Mouse (Mus musculus): Measurements from ENCODE around the gene Me1. TPM values are rescaled to one million over a fixed set of nuclear protein-coding genes. Genes with fewer than 3 reads are reported as not detected.

The Me1 gene
- polyA plus RNA-seq, 1 experiment from 2014 or later, result 17.3 TPM

DNA sequence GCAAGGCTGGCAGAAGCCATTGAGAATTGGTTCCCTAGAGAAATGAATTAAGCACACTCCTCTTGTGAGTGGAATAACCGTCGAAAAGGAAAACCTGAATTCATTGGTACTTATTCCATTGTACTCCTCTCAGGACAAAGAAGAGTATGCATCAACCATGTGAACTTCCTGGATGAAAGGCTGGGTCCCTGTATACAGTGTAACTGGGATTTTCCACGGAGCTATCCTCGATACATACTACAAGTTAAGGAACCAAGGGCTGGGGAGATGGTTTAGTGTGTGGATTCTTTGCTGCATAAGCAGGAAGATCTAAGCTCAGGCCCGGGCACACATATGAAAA, 30.6 kb upstream of the Me1 start:
- Histone ChIP-seq H3K27ac (no peak overlapping the region), H3K9me3 (replicated peaks) (no peaks in the 10 kb centered on the region), H3K4me3 (replicated peaks) (no peak overlapping the region), H3K27me3 (no peaks in the 10 kb centered on the region), H3K4me2 (no peak overlapping the region), H3K36me3 (no peaks in the 10 kb centered on the region), H3K4me1 (no peaks in the 10 kb centered on the region), H3K9ac (no peak overlapping the region)
- 86% methylated on average over 5 of the region's 5 CpGs for WGBS
- ATAC-seq (replicated peaks; ENCODE audit: low FRiP score), result no peak

DNA sequence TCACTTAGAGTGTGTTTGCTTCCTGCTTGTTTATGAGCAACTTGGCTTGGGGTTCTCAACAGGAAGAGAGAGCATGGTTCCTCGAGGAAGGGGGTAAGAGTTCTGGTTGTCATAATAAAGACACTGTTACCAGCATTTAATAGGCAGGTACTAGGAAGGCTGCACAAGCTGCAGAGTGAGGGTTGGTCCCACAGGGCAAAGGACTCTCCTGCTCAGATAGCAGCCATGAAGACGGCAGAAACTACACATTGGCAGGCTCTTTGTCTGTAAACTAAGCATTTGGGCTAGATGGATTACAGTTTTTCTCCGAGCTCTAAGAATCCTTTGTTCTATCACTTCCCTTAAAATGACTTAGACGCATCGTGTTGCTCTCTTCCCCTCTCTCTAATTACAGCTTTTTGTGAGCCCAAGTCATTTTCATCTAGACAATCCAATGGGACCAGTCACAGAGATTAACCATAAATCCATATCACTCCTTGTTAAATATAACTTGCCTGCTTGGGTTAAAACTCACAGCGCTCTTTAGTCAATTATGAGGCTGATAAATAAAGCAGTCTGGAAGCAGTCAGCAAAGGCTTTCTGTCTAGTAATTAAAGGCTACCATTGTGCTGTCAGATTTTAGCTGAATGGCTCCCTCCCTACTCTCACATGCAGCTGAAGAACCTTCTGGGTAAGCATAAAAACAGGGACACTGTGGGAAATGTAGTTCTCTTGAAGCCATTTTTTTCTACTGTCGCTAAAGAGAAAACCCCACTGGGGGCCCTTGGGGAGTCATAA, 30.0 kb upstream of the Me1 start:
- no peaks in the 10 kb centered on the region for H3K4me1 ChIP-seq
- H3K9ac ChIP-seq, result no peak overlapping the region
- H3K27ac ChIP-seq, result no peak overlapping the region
- no peaks in the 10 kb centered on the region for H3K36me3 ChIP-seq
- no peaks in the 10 kb centered on the region for H3K27me3 ChIP-seq
- no peak overlapping the region for H3K4me2 ChIP-seq
- H3K4me3 ChIP-seq (replicated peaks), result no peak overlapping the region
- WGBS, result 65% methylated on average over 7 of the region's 7 CpGs
- no peak for ATAC-seq (replicated peaks; ENCODE audit: low FRiP score)
- no peaks in the 10 kb centered on the region for H3K9me3 ChIP-seq (replicated peaks)

DNA sequence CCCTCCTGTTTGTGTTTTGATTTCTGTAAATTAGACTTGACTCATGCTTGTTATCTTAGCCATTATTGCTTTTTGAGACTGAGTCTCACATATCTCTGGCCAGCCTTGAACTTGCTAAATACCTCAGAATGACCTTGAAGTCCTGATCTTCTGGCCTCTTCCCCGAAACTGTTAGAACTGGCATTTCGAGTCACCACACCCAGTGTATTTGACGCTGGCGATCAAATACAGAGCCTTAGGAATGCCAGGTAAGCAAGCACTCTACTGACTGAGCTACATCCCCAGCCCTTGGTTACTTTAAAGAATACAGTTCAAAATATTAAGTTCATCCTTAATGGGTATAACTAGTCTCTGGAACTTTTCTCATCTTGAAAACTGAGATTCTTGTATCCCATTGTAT, 29.3 kb upstream of the Me1 start:
- Histone ChIP-seq H3K27ac (no peak overlapping the region), H3K27me3 (no peaks in the 10 kb centered on the region), H3K9me3 (replicated peaks) (no peaks in the 10 kb centered on the region), H3K9ac (no peak overlapping the region), H3K4me1 (no peaks in the 10 kb centered on the region), H3K4me3 (replicated peaks) (no peak overlapping the region), H3K4me2 (no peak overlapping the region), H3K36me3 (no peaks in the 10 kb centered on the region)
- no peak for ATAC-seq (replicated peaks; ENCODE audit: low FRiP score)
- WGBS, result 89% methylated on average over 4 of the region's 4 CpGs

DNA sequence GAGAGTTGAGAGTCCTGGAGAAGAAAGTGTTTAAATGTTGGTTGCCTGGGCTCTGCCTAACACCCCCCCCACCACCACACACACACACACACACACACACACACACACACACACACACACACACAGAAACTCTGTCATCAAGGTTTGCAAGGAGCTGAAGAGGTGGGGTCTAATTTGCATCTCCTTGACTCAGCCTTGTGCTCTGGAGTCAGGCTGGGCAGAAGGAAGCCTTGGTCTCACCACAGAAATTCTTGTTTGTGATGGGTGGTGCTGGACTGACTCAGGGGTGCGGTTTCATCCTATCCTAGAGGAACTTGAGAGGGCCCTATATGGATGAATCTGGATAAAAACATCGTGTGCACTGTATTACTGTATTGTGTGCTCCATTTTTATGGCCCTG, 25.0 kb upstream of the Me1 start:
- no peak for ATAC-seq (replicated peaks; ENCODE audit: low FRiP score)
- H3K36me3 ChIP-seq, result no peaks in the 10 kb centered on the region
- no peak overlapping the region for H3K9ac ChIP-seq
- no peak overlapping the region for H3K4me2 ChIP-seq
- WGBS, result 77% methylated on average over 2 of the region's 2 CpGs
- no peaks in the 10 kb centered on the region for H3K27me3 ChIP-seq
- no peaks in the 10 kb centered on the region for H3K9me3 ChIP-seq (replicated peaks)
- 0 out of 2 replicates have a peak, but pooled peaks cover 2% of the 10 kb centered on the region for H3K4me1 ChIP-seq
- H3K27ac ChIP-seq, result no peak overlapping the region
- no peak overlapping the region for H3K4me3 ChIP-seq (replicated peaks)

DNA sequence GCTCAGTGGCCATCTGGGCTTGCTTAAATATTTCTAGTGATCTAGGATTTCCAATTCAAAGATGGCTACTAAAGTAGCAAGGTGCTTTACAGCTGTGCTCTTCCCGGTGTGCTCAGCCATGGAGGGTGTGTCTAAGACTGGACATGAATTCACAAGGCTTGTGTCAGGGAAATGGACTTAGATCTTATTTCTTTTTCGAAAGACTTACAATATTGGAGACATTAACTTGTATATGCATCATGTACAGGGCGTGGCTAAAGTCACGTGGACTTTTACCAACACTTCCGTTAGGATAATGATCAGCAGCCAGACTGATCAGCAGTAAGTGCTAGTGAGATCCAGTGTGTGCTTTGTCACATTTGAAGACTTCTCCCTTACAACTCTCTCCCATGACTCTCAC, 24.5 kb upstream of the Me1 start:
- ATAC-seq (replicated peaks; ENCODE audit: low FRiP score), result no peak
- H3K36me3 ChIP-seq, result no peaks in the 10 kb centered on the region
- WGBS, result 86% methylated on average over 5 of the region's 5 CpGs
- no peaks in the 10 kb centered on the region for H3K27me3 ChIP-seq
- H3K4me3 ChIP-seq (replicated peaks), result no peak overlapping the region
- no peak overlapping the region for H3K4me2 ChIP-seq
- H3K9me3 ChIP-seq (replicated peaks), result no peaks in the 10 kb centered on the region
- no peak overlapping the region for H3K9ac ChIP-seq
- H3K4me1 ChIP-seq, result 0 out of 2 replicates have a peak, but pooled peaks cover 2% of the 10 kb centered on the region
- no peak overlapping the region for H3K27ac ChIP-seq

DNA sequence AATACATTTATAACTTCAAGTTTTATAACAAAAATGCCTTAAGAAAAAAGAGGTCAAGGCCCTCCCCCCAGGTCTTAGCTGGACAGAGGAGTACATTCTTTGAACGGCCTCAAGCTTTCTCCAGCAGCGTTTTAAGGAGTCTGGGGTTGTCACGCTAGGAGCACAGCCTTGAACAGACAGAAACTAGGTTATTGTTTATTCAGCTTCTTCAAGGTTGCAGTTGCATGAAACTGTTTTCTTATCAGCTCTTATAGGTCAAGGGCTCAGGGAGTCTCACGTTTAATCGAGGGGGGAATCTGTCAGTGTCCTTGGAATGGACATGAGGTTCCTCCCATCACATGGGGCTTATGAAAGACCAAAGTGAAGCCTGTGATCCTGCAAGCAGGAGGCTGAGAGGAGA, 21.4 kb upstream of the Me1 start:
- ATAC-seq (replicated peaks; ENCODE audit: low FRiP score), result no peak
- 0 out of 2 replicates have a peak, but pooled peaks cover 2% of the 10 kb centered on the region for H3K4me1 ChIP-seq
- H3K4me3 ChIP-seq (replicated peaks), result no peak overlapping the region
- no peak overlapping the region for H3K9ac ChIP-seq
- H3K36me3 ChIP-seq, result no peaks in the 10 kb centered on the region
- H3K27me3 ChIP-seq, result no peaks in the 10 kb centered on the region
- H3K9me3 ChIP-seq (replicated peaks), result no peaks in the 10 kb centered on the region
- no peak overlapping the region for H3K4me2 ChIP-seq
- no peak overlapping the region for H3K27ac ChIP-seq
- 34% methylated on average over 5 of the region's 5 CpGs for WGBS

DNA sequence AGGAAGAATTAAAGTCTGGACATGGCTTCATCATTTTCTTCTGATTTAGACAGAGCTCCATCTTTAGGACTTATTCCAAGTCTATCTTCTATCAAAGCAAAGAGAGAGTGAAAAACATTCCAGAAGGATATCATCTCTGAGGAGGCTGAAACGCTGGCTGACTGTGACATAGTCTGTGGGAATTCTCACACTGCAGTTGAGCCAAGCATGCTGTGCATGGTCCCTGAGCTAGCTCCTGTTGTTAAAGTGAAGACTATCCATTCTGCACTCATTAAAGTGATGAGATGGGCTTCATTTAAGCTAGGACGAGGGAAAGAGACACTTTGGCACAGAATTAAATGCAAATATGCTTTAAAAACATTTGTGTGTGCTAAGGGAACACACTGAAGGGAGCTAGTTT, 20.8 kb upstream of the Me1 start:
- Histone ChIP-seq H3K27ac (no peak overlapping the region), H3K27me3 (no peaks in the 10 kb centered on the region), H3K4me2 (no peak overlapping the region), H3K9ac (no peak overlapping the region), H3K4me3 (replicated peaks) (no peak overlapping the region), H3K9me3 (replicated peaks) (no peaks in the 10 kb centered on the region), H3K36me3 (no peaks in the 10 kb centered on the region), H3K4me1 (0 out of 2 replicates have a peak, but pooled peaks cover 2% of the 10 kb centered on the region)
- no peak for ATAC-seq (replicated peaks; ENCODE audit: low FRiP score)
- WGBS, result 48% methylated on average over 2 of the region's 2 CpGs

DNA sequence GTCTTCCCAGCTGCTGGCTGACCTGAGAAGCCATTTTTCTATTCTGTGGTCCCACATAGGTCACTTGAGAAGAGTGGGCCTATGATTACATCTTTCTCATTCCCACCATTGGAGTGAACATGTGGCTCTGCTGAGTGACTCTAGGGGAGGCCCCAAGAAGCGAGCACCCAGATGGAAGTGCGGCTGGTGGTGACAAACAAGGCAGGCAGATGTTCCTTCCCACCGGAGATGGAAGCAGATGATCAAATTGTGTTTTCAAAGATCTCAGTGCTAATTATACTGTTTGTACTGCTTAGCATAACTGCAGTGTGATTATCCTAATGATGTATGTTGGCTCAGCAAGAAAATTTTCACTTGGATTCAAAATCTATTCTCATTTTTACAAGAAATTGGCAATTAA, 18.3 kb upstream of the Me1 start:
- no peak overlapping the region for H3K9ac ChIP-seq
- H3K27me3 ChIP-seq, result no peaks in the 10 kb centered on the region
- no peak overlapping the region for H3K4me2 ChIP-seq
- 0 out of 2 replicates have a peak, but pooled peaks cover 2% of the 10 kb centered on the region for H3K4me1 ChIP-seq
- no peak overlapping the region for H3K27ac ChIP-seq
- H3K4me3 ChIP-seq (replicated peaks), result no peak overlapping the region
- WGBS, result 90% methylated on average over 3 of the region's 3 CpGs
- no peaks in the 10 kb centered on the region for H3K36me3 ChIP-seq
- H3K9me3 ChIP-seq (replicated peaks), result no peaks in the 10 kb centered on the region
- no peak for ATAC-seq (replicated peaks; ENCODE audit: low FRiP score)

DNA sequence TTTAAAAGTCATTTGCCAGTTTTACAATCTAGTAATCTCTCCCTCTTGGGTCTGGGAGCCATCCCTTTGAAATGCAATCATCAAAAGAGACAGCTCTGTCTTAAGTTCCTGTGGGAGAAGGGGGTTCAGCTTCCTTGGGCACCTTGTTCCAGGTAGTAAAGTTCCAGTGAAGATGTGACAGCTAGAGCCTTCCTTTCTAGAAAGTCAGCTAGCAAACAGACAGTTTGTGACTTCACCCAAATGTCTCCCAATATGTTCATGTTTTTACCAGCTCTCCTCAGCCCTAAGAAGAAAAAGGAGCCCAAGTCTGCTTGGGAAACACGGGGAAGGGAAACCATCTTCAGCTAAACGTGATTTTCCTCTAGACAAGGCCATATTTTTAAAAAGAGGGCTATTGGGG, 16.9 kb upstream of the Me1 start:
- no peaks in the 10 kb centered on the region for H3K27me3 ChIP-seq
- 59% methylated on average over 2 of the region's 2 CpGs for WGBS

DNA sequence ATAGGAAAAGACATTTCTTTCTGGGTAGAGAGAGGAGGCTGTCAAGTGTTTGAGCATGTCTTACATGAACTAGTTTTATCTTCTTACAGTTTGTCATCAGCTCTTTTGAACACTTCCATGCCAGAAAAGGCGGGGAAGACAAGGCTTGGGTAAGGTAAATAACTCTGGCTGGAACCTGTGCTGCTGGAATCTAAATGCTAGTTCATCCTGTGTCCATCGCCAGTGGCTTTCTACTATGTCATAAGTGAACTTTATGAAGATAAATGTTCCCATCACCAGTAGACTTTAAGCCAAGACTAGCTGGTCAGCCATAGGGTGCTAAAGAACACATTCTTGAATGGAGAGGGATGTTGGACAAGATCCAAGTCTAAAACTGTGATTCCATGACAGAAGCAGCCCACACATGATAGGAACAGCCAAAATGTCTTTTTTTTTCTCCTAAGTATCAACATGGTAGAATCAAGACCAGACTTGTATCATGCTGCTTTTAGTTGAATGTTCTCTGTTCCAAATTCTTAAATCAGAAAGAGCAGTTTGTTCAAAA, 14.4 kb upstream of the Me1 start:
- Histone ChIP-seq H3K27ac (no peak overlapping the region), H3K4me1 (no peaks in the 10 kb centered on the region), H3K4me2 (no peak overlapping the region), H3K9me3 (replicated peaks) (no peaks in the 10 kb centered on the region), H3K36me3 (no peaks in the 10 kb centered on the region), H3K9ac (no peak overlapping the region), H3K4me3 (replicated peaks) (no peak overlapping the region), H3K27me3 (no peaks in the 10 kb centered on the region)
- WGBS, result 81% methylated on average over 2 of the region's 2 CpGs
- ATAC-seq (replicated peaks; ENCODE audit: low FRiP score), result no peak

More for the DNA sequence above, 16.9 kb upstream of the Me1 start:
- no peak overlapping the region for H3K4me3 ChIP-seq (replicated peaks)
- H3K4me1 ChIP-seq, result 0 out of 2 replicates have a peak, but pooled peaks cover 2% of the 10 kb centered on the region
- no peak for ATAC-seq (replicated peaks; ENCODE audit: low FRiP score)
- no peak overlapping the region for H3K27ac ChIP-seq
- no peaks in the 10 kb centered on the region for H3K9me3 ChIP-seq (replicated peaks)
- no peaks in the 10 kb centered on the region for H3K36me3 ChIP-seq
- H3K4me2 ChIP-seq, result no peak overlapping the region
- H3K9ac ChIP-seq, result no peak overlapping the region

DNA sequence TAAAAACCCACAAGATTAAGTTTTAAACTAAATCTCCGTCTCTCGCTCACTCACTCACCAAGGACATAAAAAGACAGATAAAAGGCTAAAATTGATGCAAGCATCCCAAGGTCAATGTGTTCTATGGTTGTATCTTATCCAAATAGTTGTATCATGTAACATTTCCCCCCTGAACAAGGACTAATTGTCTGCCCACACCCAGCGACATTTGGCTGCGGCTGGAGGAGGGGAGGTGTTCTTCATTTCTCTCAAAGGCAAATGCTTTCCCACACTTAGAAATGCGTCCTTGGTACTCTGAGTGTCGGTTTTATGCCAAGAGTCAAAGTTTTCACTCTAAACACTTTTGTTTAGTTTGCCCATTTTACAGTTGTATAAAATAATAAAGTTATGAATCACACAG, 13.2 kb upstream of the Me1 start:
- H3K36me3 ChIP-seq, result no peaks in the 10 kb centered on the region
- no peak overlapping the region for H3K9ac ChIP-seq
- H3K4me3 ChIP-seq (replicated peaks), result no peak overlapping the region
- H3K9me3 ChIP-seq (replicated peaks), result no peaks in the 10 kb centered on the region
- WGBS, result 43% methylated on average over 6 of the region's 6 CpGs
- H3K4me1 ChIP-seq, result no peaks in the 10 kb centered on the region
- H3K27me3 ChIP-seq, result no peaks in the 10 kb centered on the region
- H3K4me2 ChIP-seq, result no peak overlapping the region
- no peak for ATAC-seq (replicated peaks; ENCODE audit: low FRiP score)
- no peak overlapping the region for H3K27ac ChIP-seq

DNA sequence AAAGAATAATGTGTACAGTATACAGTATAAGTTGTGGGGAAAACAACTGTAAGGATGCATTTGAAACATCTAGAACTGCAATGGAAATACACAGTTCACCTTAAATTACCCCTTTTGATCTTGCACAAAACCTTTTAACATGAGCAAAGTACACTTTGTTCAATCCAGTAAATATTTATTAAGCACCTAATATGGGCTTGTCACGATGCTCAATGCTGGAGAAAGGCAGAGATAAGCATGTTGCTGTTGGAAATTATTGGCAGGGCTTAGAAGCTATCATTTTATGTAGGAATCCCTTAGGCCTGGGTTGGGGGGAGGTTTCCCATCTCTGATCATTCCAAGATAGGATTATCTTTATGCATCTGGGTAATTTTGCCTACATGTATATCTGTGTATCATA, 11.7 kb upstream of the Me1 start:
- ATAC-seq (replicated peaks; ENCODE audit: low FRiP score), result no peak
- no peaks in the 10 kb centered on the region for H3K9me3 ChIP-seq (replicated peaks)
- H3K4me2 ChIP-seq, result no peak overlapping the region
- no peaks in the 10 kb centered on the region for H3K27me3 ChIP-seq
- 79% methylated on average over 1 of the region's 1 CpGs for WGBS
- H3K36me3 ChIP-seq, result no peaks in the 10 kb centered on the region
- H3K4me1 ChIP-seq, result no peaks in the 10 kb centered on the region
- H3K27ac ChIP-seq, result no peak overlapping the region
- no peak overlapping the region for H3K9ac ChIP-seq
- no peak overlapping the region for H3K4me3 ChIP-seq (replicated peaks)

DNA sequence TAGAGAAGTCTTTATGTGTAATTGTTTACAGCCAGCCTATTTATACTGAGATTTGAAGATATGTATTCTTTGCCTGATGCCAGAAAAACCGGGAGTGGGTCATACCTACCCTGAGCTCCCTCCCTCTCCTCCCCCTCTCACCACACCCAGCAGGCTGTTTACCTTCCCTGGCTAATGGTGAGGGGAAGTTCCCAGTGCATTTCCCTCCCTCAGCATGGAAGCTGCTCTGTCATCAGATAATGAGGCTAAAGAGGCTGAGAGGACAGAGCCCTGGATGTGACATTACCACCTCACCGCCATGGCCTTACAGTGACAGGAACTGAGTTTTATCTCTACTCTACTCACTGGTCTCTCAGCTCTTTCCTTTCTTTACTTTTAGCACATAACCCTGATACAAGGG, 6.1 kb upstream of the Me1 start:
- 27% methylated on average over 2 of the region's 2 CpGs for WGBS
- Histone ChIP-seq H3K4me2 (no peak overlapping the region), H3K4me3 (replicated peaks) (no peak overlapping the region), H3K27me3 (no peaks in the 10 kb centered on the region), H3K9ac (no peak overlapping the region), H3K9me3 (replicated peaks) (no peaks in the 10 kb centered on the region), H3K27ac (no peak overlapping the region), H3K4me1 (no peaks in the 10 kb centered on the region), H3K36me3 (no peaks in the 10 kb centered on the region)
- 0 out of 2 replicates have a peak, but pooled peaks have one; percentile 29 for ATAC-seq (replicated peaks; ENCODE audit: low FRiP score)

All from kidney, embryonic 15.5 days (tissue).